Mouse (Mus musculus): ENCODE measurements at regions not wholly inside any gene's neighbourhood (a gene's known extent, or its start where the extent isn't known, plus 50 kb on each side); places are given as distances from the start of the nearest gene placed in this dataset.

DNA sequence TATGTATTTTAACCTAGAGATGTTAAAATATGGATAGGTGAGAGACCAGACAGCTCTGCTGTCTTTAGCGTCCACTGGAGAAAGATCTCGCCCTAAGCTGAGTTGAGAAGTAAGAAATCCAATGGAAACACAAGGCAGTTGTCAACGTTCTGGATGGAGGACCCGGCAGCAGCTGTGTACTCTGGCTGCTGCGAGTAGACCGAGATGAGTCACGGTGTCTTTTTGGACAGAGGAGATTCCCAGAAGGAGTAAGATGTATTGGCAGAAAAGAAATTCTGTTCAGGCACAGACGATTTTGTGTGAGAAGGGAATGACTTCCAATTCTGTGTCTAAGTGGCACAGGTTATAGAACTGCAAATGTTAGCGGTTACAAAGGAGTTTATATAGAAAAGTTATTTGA lies 124.9 kb upstream of the Atp5g3 start:
- no peak for DNase-seq (ENCODE audit: low spot score in 2 of 2)
- intact Hi-C loops (cut with DNase I), result no loop called here

DNA sequence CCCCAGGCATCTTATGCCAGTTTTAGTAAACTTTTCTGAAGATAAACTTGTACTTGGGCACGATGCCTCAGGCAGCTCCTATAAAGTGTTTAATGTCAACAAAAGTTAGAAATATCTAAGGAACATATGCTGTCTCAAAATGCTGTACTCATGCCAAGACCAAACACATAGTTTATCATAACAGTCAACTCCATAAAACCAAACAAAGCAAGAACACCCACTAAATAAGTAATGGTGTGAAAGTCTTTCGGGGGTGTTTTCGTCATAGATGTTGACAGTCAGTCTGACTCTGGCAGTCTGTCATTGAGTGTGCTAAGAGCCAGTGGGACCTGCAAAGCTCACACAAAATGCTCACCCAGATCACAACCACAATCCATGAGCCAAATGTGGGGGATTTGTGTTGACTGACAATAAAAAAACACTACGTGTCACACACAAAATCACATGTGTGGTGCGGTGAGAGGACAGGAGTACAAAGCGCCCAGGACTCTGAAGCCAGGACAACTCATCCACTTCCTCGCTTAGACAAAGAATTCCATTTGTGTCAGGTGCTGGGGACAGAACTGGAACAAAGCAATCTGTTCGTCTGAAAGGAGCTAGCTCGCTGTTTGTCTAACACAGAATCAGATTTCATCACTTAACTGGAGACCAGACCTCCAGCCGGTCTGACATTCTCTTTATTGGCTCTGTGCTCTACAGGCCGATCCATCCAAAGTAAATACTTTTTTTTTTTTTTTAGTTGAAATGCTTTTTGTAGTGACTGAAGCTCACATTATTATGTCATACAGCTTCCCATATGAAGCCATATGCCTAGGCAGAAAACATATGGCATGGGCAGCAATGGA lies 121.3 kb upstream of the Atp5g3 start:
- intact Hi-C loops (cut with DNase I), result no loop called here
- no peak for DNase-seq (ENCODE audit: low spot score in 2 of 2)

DNA sequence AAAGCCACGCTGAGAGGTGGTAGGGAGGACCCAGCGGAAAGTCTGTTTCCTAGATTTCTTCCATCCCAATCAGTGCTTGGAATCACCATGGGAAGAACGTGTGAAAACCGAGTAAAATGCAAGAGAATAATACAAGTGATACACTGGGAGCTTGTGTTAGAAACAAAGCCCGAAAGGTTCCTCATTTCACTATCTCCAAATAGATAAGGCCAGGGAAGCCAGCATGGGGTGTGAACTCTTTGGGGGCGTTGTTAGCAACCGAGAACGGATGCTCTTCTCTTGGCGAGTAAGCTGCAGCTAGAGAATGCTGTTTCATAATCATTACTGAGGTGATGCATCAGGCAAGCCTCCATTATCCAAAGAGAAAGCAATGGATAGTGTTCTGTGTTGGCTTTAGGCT lies 118.8 kb upstream of the Atp5g3 start:
- DNase-seq (ENCODE audit: low spot score in 2 of 2), result no peak

GRCm38 (mm10) chr2:74027404-74028104 lies 116.4 kb upstream of the Atp5g3 start:
- intact Hi-C loops (cut with DNase I), result no loop called here
- peak; percentile 43 to 61 for DNase-seq (ENCODE audit: low spot score in 2 of 2)

More for the DNA sequence above, 118.8 kb upstream of the Atp5g3 start:
- intact Hi-C loops (cut with DNase I), result no loop called here

DNA sequence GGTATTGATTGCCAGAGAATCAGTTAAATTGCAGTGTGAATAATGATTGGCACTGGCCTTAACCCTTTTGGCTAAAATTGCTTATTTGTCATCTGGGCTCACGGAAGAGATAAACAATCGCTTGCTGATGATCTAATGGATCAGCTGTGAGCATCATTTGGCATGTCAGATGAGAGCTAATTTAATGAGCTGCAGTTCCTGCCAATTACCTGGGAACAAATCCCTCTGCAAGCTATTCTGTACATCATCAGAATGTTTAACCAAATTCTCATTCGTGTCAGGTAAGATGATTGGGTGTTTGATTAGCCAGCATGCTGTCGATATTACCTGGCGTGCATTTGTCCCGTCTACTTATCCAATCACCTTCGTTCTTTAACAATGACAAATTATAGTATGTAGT lies 104.0 kb upstream of the Atp5g3 start:
- DNase-seq (ENCODE audit: low spot score in 2 of 2), result no peak
- intact Hi-C loops (cut with DNase I), result no loop called here

DNA sequence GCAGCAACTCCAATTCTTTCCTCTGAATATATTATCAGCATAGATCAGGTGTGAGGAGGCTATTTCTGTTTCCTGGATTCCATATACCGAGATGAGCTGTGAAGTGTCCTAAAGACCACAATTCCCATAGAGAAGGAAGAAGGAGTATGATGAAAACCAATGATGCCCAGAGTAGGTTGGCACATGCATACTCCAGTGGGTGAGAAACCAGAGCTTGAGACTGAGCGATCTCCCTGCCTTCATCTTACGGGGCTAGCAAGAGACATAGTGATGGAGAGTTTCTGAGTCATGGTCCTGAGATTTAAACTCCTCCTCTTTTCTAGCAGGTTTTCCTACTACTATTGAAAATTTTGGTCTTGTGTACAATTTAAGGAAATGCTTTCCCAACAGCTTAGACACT lies 103.1 kb upstream of the Atp5g3 start:
- intact Hi-C loops (cut with DNase I), result no loop called here
- no peak for DNase-seq (ENCODE audit: low spot score in 2 of 2)

GRCm38 (mm10) chr2:73998531-73998930 lies 87.4 kb upstream of the Atp5g3 start:
- intact Hi-C loops (cut with DNase I), result loop anchor here (5.0 kb wide), 1 partner anchor 71 kb away; no protein-coding TSS in a partner anchor
- DNase-seq (ENCODE audit: low spot score in 2 of 2), result no peak

DNA sequence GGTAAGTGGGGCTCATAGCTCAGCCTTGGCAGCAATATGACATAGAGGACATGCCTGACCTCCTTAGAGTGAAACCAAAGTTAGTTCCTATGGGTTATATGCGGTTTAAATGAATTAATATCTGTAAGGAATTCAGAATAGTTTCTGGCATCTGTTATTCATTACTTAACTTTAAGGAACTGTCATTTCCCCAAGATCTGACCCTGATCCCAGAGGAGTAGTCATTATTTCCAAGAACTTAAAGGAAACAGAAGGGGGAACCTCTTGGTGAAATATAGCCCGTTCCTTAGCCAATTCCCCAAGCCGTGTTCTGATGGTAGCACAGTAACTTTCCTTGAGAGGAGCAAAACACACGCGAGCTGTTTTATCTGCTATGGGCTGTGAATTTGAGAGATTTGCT lies 85.9 kb upstream of the Atp5g3 start:
- intact Hi-C loops (cut with DNase I), result loop anchor here (5.0 kb wide), 1 partner anchor 70 kb away; no protein-coding TSS in a partner anchor
- DNase-seq (ENCODE audit: low spot score in 2 of 2), result no peak

- no peak for DNase-seq (ENCODE audit: low spot score in 2 of 2)
- intact Hi-C loops (cut with DNase I), result no loop called here
These were observed 80.7 kb upstream of the Atp5g3 start for GRCm38 (mm10) chr2:73991818-73992217.

- intact Hi-C loops (cut with DNase I), result no loop called here
These were observed 76.4 kb upstream of the Atp5g3 start for GRCm38 (mm10) chr2:73987441-73988105.

GRCm38 (mm10) chr2:73985911-73986250 lies 74.8 kb upstream of the Atp5g3 start:
- DNase-seq (ENCODE audit: low spot score in 2 of 2), result no peak
- intact Hi-C loops (cut with DNase I), result no loop called here

More at GRCm38 (mm10) chr2:73987441-73988105, 76.4 kb upstream of the Atp5g3 start:
- peak; percentile 39 to 60 for DNase-seq (ENCODE audit: low spot score in 2 of 2)

- intact Hi-C loops (cut with DNase I), result no loop called here
- DNase-seq (ENCODE audit: low spot score in 2 of 2), result no peak
These were observed 74.2 kb upstream of the Atp5g3 start for GRCm38 (mm10) chr2:73985238-73985910.

DNA sequence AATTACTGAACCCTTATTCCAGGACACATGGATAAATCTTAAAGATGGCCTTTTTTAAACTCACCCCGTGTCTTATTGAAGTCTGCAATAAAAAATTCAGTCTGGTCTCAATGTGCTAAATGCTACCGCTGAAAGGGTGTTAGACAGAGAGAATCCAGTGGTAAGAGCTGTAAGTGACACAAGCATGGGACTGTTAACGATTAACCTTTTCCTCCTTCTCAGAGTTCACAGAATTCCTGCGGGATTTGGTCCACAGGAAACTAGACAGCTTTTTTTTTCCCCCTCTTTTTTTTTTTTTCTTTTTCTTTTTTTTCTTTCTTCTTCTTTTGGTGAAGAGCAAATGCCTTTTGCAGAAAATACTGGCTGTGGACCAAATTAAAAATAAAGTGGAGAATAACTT lies 72.0 kb upstream of the Atp5g3 start:
- intact Hi-C loops (cut with DNase I), result no loop called here
- no peak for DNase-seq (ENCODE audit: low spot score in 2 of 2)

DNA sequence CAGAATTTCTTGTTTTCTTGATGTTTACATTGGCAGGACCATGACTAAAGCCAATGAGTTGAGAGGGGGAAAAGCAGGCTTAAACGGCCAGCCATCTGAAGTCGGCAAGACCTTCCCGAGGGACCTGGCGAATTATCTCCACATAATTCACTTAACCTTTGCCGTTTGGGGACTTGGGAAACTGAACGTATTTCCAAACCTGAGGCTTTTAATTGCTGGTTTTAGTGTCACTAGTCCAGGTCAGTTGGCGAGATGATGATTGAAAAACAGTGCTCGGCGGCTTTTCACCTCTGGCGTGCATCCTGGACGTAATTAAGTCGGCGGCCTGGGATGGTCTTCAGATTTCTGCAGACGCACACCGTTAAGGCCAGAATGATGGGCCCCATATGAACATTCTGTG lies 66.9 kb upstream of the Atp5g3 start:
- intact Hi-C loops (cut with DNase I), result no loop called here
- DNase-seq (ENCODE audit: low spot score in 2 of 2), result no peak

DNA sequence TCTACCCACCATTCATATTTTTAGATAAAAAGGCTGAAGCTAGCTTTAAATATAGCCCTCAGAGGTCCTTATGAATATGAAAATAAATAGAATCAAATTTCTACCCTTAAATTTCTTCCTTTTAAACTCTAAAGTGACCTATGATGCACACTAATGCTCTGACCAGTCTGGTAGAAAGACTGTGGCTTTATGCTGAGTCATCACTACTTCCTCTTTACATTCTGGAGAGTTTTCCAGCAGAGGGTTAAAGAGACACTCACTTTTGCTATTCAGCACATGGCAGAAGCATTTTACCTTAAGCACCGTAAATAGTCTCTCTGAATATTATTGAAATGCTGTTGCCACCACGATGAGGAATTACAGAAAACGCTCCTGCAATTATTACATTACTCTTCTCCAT lies 62.6 kb upstream of the Atp5g3 start:
- intact Hi-C loops (cut with DNase I), result no loop called here
- DNase-seq (ENCODE audit: low spot score in 2 of 2), result no peak

- intact Hi-C loops (cut with DNase I), result no loop called here
- DNase-seq (ENCODE audit: low spot score in 2 of 2), result no peak
These were observed 56.5 kb upstream of the Atp5g3 start for GRCm38 (mm10) chr2:73967618-73968017.

GRCm38 (mm10) chr2:73965595-73965994 lies 54.5 kb upstream of the Atp5g3 start:
- DNase-seq (ENCODE audit: low spot score in 2 of 2), result peak; percentile 28 to 64
- intact Hi-C loops (cut with DNase I), result loop anchor here (2.0 kb wide), 1 partner anchor 697 kb away; no protein-coding TSS in a partner anchor

Measured in left cerebral cortex, postnatal 14 days (tissue).